Mouse (Mus musculus) liver, embryonic 14.5 days (tissue): ENCODE data around the gene Tecpr1.

Experiments used
- CTCF ChIP-seq: IDR thresholded peaks from 2 replicates; pipeline ENCODE4 v1.5.1; 2016; ENCODE audit warnings: antibody characterized with exemption, low read depth, control low read depth
- EP300 ChIP-seq: IDR thresholded peaks from 2 replicates; pipeline ENCODE4 v1.6.1; 2016; ENCODE audit warnings: antibody characterized with exemption, low read depth

GRCm38 (mm10) chr5:144261829-144262228 lies 38.4 kb upstream of the Tecpr1 start:
- TF ChIP-seq EP300 (no peak), CTCF (no peak)
